Mouse (Mus musculus) small intestine, adult 2 months (tissue): ENCODE data around the gene St6gal1.

Experiments used
- CTCF ChIP-seq: fragments of 200-500 bp; IDR thresholded peaks from 2 replicates; pipeline ENCODE4 v1.5.1; 2012; ENCODE audit warnings: low read depth, mild to moderate bottlenecking, control low read depth, inconsistent platforms, low read length, moderate library complexity, mixed read lengths; ENCODE audit not compliant: insufficient replicate concordance, insufficient read length; ENCODE audit errors: extremely low read depth
- POLR2A ChIP-seq: fragments of 200-500 bp; IDR thresholded peaks from 2 replicates; pipeline ENCODE4 v1.6.1; 2012; ENCODE audit warnings: low read depth, mild to moderate bottlenecking, control low read depth, inconsistent platforms, low read length, moderate library complexity

- TF ChIP-seq CTCF (no peak), POLR2A (no peak)
These were observed 136.5 kb downstream of the St6gal1 start for GRCm38 (mm10) chr16:23361031-23361430.
